Mouse (Mus musculus) limb, embryonic 14.5 days (tissue): Measurements from ENCODE around the gene Fam168b. TPM values are rescaled to one million over a fixed set of nuclear protein-coding genes. Genes with fewer than 3 reads are reported as not detected.

Source experiments
- ATAC-seq: fragments of 200-750 bp; cut with Nextera tagmentation; 2 replicates; pipeline ENCODE4 v1.8.0; 2017; ENCODE audit warnings: low read depth, moderate number of reproducible peaks, moderate TSS enrichment; ENCODE audit not compliant: low FRiP score
- DNase-seq: peaks from one replicate; pipeline ENCODE4 v3.0.0-alpha.2; 2015; ENCODE audit warnings: low spot score
- H3K27ac ChIP-seq: fragments of 300-500 bp; sonication (generic); replicated peaks from 2 replicates; pipeline ENCODE4 v1.5.1; 2014; ENCODE audit warnings: low read depth, mild to moderate bottlenecking, low read length, moderate library complexity, mixed read lengths
- H3K27me3 ChIP-seq: fragments of 300-500 bp; sonication (generic); 2 replicates; pipeline ENCODE4 v1.6.1; 2014; ENCODE audit warnings: low read length, mixed read lengths; ENCODE audit not compliant: control insufficient read depth, insufficient read depth
- H3K36me3 ChIP-seq: fragments of 300-500 bp; sonication (generic); 2 replicates; pipeline ENCODE4 v1.6.1; 2014; ENCODE audit warnings: mild to moderate bottlenecking, low read length, moderate library complexity, mixed read lengths; ENCODE audit not compliant: control insufficient read depth, insufficient read depth
- H3K4me1 ChIP-seq: fragments of 300-500 bp; sonication (generic); 2 replicates; pipeline ENCODE4 v1.6.1; 2014; ENCODE audit warnings: antibody characterized with exemption, low read length, mixed read lengths; ENCODE audit not compliant: control insufficient read depth, insufficient read depth
- H3K4me2 ChIP-seq: fragments of 300-500 bp; sonication (generic); replicated peaks from 2 replicates; pipeline ENCODE4 v1.6.1; 2014; ENCODE audit warnings: low read depth, mild to moderate bottlenecking, low read length, moderate library complexity; ENCODE audit not compliant: severe bottlenecking
- H3K4me3 ChIP-seq: fragments of 300-500 bp; sonication (generic); replicated peaks from 2 replicates; pipeline ENCODE4 v1.5.1; 2014; ENCODE audit warnings: low read length
- H3K9ac ChIP-seq: fragments of 300-500 bp; sonication (generic); 2 replicates; pipeline ENCODE4 v1.6.1; 2014; ENCODE audit warnings: mild to moderate bottlenecking, low read depth, low read length, moderate library complexity; ENCODE audit not compliant: severe bottlenecking
- H3K9me3 ChIP-seq: fragments of 300-500 bp; sonication (generic); 2 replicates; pipeline ENCODE4 v1.6.1; 2016; ENCODE audit warnings: low read length; ENCODE audit not compliant: control insufficient read depth
- POLR2A ChIP-seq: fragments of 200-500 bp; IDR thresholded peaks from 2 replicates; pipeline ENCODE4 v1.8.0; 2012; ENCODE audit warnings: inconsistent platforms, mild to moderate bottlenecking, moderate library complexity, borderline replicate concordance; ENCODE audit not compliant: insufficient read depth, insufficient read length; ENCODE audit errors: extremely low read depth
- WGBS: fragments of 180-500 bp; shearing (Covaris S2); extraction: QIAGEN DNeasy Blood & Tissue Kit; methylation state at CpG from one replicate; pipeline ENCODE4 v1.1.7; 2014; 5-methylcytosine and 5-hydroxymethylcytosine counted together
- polyA plus RNA-seq, 2 experiments: library from polyadenylated mRNA; depleted of rRNA in 1 of 2; stranded (reverse) in 1 of 2; unstranded in 1 of 2; fragments of >200 nt; fragmentation: Nextera tagmentation in 1 of 2; extraction: Ambion mirVana in 1 of 2; gene quantifications; 2 replicates each; pipeline versions ENCODE4 v1.2.1 to v1.2.3; 2012 to 2014

Gene Fam168b
- polyA plus RNA-seq, 2 experiments = 76.7 to 210 TPM

DNA sequence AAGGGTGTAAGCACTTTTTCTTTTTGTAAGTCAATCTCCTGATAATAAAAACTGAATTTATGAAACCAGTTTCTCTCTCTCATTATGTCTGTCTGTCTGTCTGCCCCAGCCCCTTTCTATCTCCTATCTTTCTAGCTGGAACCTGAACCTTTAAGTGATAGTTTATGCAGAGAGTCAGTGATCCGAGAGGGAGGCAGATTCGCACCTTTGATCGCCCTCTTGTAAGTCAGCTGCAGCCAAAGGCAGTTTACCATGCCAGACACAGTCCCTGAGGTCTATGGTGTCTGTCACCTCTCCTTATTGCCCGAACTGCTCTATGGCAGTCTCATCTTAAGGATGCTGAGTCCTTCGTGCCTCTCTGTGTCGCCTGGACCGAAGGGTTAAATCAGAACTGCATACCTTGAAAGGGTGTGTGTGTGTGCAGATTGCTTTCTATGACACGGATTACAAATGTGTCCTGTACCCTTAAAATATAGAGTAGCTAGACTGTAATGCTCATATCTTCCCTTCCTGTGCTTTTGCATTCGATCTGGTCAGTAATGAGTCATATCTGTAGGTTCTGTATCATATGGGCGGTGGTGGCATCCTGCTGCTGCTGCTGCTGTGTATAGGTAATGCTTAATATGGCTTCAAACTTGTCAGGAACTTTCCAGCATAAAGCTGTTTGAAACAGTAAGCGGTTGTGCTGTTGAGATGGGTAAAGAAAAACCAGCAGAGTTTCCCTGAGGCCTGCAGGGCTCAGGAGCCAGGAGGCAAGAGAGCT is 9.4 kb upstream of the Fam168b start:
- 71% methylated on average over 11 of the region's 11 CpGs for WGBS
- H3K4me2 ChIP-seq = no peak overlapping the region
- H3K9me3 ChIP-seq = no peaks in the 10 kb centered on the region
- TF ChIP-seq POLR2A = no peak
- DNase-seq (no peak), ATAC-seq (no peak)
- no peak overlapping the region for H3K4me3 ChIP-seq
- no peak overlapping the region for H3K27ac ChIP-seq
- 0 out of 2 replicates have a peak overlapping the region, but pooled peaks have one; percentile 21 for H3K9ac ChIP-seq
- H3K36me3 ChIP-seq = no peaks in the 10 kb centered on the region
- no peaks in the 10 kb centered on the region for H3K4me1 ChIP-seq
- H3K27me3 ChIP-seq = no peaks in the 10 kb centered on the region

DNA sequence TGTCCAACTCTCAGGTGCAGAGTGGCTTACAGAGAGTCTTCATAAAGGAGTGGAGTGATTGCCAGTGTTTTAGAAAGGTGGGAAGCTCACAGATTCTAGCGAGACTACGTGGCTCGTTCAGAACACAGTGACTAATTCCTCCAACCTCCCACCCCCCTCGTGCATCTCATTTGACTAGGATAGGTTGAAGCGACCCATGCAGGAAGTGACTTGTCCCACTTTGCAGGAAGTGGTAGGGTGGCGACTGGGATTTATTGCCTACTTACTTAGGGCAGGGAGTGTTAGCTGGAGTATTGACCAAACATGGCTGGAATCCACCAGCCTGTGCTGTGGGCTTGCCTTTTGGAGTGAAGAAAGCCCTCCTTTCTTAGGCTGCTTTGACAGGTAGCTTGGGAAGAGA is 8.7 kb upstream of the Fam168b start:
- no peak overlapping the region for H3K9ac ChIP-seq
- H3K4me3 ChIP-seq = no peak overlapping the region
- no peak for TF ChIP-seq POLR2A
- WGBS = 34% methylated on average over 6 of the region's 6 CpGs
- H3K4me2 ChIP-seq = no peak overlapping the region
- DNase-seq (no peak), ATAC-seq (no peak)
- H3K27me3 ChIP-seq = no peaks in the 10 kb centered on the region
- H3K27ac ChIP-seq = no peak overlapping the region
- H3K36me3 ChIP-seq = no peaks in the 10 kb centered on the region
- H3K9me3 ChIP-seq = no peaks in the 10 kb centered on the region
- no peaks in the 10 kb centered on the region for H3K4me1 ChIP-seq

DNA sequence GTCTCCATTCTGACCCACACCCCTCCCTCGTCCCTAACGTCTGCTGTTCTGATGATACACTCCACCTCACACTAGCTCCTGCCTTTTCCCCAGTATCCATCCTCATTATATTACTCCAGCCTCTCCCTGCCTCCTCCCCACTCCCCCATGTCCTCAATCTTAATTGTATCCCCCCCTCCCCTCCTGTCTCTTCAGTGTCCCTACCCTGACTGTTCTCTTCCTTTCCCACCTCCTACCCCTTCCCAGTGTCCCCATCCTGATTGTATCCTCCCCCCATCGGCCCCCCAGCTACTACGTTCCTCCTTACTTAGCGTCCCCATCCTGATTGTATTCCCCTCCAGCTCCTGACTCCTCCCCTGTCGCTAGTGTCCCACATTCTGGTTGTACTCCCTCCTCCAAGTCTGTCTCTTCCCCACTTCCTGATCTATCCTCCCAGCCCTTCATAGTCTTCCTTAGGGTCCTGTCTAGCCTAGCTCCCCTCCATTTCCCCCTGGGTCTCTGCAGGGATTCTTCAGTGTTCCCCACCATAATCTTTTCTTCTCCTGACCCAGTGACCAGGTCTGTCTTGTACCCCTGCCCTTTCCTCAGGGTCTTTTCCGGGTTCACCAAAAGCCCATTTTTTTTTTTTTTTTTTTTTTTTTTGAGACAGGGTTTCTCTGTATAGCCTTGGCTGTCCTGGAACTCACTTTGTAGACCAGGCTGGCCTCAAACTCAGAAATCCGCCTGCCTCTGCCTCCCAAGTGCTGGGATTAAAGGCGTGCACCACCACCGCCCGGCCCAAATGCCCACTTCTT is 7.7 kb upstream of the Fam168b start:
- Histone ChIP-seq H3K4me1 (no peaks in the 10 kb centered on the region), H3K27ac (no peak overlapping the region), H3K4me2 (peak overlapping the region; percentile 82), H3K9ac (peak overlapping the region; percentile 79), H3K27me3 (no peaks in the 10 kb centered on the region), H3K4me3 (peak overlapping the region; percentile 64), H3K9me3 (no peaks in the 10 kb centered on the region), H3K36me3 (no peaks in the 10 kb centered on the region)
- no peak for ATAC-seq
- no peak for TF ChIP-seq POLR2A
- no peak for DNase-seq
- 49% methylated on average over 11 of the region's 11 CpGs for WGBS

DNA sequence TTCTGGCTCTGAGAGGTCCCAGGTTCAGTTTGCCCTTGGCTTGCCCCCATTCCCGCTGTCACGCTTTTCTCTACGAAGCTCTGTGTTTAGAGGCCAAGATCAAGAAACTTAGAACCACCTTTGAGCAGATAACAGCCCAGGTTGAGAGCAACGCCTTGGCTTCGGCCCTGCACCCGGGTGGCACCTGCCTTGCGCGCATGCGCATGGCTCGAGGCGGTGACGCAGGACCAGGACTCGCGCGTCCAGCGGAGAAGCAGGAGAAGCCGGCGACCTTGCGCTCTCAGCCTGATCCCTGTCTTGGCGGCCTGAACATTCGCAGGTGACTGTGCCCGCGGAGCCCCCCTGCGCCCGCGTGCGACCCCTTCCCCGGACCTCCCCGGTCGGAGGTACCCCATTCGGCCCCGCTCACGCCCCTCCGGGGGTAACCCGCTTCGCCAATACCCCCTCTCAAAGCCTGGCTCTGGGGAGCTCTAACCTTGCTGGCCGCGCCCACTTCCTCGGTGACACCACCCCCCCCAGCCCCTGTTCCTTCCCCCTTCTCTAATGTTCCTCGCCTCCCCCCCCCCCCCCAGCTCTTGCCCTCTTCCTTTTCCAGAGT is 7.0 kb upstream of the Fam168b start, which contains the start of gene Plekhb2:
Plekhb2 (plus strand) TSS at position 232 of the 598 bp plus-strand sequence.
- DNase-seq (peak; percentile 54), ATAC-seq (peak; percentile 76)
- H3K9me3 ChIP-seq = no peaks in the 10 kb centered on the region
- TF ChIP-seq POLR2A = no peak
- no peaks in the 10 kb centered on the region for H3K36me3 ChIP-seq
- peak within 1 kb of the TSS; percentile 82 for H3K4me2 ChIP-seq
- H3K27me3 ChIP-seq = no peaks in the 10 kb centered on the region
- H3K27ac ChIP-seq = no peak within 1 kb of the TSS
- no peaks in the 10 kb centered on the region for H3K4me1 ChIP-seq
- H3K4me3 ChIP-seq = peak within 1 kb of the TSS; percentile 64
- peak within 1 kb of the TSS; percentile 79 for H3K9ac ChIP-seq
- WGBS = under 1% methylated on average over 36 of the region's 40 CpGs

DNA sequence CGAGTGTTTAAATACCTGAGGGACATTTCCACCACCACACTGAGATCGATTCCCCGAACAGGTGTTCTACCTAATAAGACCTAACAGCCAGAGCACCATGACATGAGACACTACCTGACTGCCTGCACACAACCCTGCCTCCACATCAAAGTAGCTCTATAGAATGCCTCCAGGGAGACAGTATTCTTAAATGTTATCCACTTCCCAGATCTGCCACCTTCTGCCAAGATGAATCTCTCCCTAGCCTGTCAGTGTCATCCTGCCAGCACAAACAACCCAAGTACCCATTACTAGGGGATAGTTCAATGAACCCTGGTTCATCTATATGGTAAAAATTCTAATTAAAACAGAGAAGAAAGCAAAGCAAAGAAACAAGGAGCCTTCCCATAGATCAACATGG is 4.2 kb upstream of the Fam168b start:
- Histone ChIP-seq H3K9me3 (no peaks in the 10 kb centered on the region), H3K27me3 (no peaks in the 10 kb centered on the region), H3K9ac (no peak overlapping the region), H3K4me2 (no peak overlapping the region), H3K4me3 (no peak overlapping the region), H3K27ac (no peak overlapping the region), H3K36me3 (no peaks in the 10 kb centered on the region), H3K4me1 (no peaks in the 10 kb centered on the region)
- ATAC-seq (no peak), DNase-seq (no peak)
- 77% methylated on average over 3 of the region's 3 CpGs for WGBS
- TF ChIP-seq POLR2A = no peak
